Mouse (Mus musculus): ENCODE data around the gene Insr. TPM values are rescaled to one million over a fixed set of nuclear protein-coding genes. Genes with fewer than 3 reads are reported as not detected.

Gene Insr
- polyA plus RNA-seq, 1 experiment from 2014 or later: 65.5 TPM

DNA sequence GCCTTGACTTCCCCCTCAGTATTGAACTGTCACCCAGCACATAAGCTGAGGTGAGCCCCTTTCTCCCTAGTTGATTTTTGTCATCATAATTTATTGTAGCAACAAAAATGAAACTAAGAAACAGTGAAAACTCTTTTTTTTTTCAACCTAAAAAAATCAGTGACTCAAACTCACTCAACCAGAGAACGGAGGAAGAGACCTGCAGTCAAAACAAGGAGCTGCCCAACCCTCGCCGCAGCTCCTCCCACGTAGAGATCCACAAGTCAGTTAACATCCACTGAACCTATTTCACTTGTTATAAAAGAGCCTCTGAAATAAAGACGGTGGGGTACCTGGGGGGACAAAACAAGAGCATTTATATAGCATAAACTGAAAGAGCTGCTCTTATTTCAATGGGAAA lies 30.7 kb downstream of the Insr start:
- Histone ChIP-seq H3K4me3 (ENCODE audit: low read length) (no peak overlapping the region), H3K4me2 (ENCODE audit: low read depth, low read length) (no peak overlapping the region), H3K27me3 (ENCODE audit: control insufficient read depth, insufficient read depth, low read length) (no peaks in the 10 kb centered on the region), H3K36me3 (ENCODE audit: control insufficient read depth, insufficient read depth) (peaks cover 27% of the 10 kb centered on the region), H3K4me1 (ENCODE audit: control insufficient read depth, insufficient read depth, low read length) (peaks cover 9% of the 10 kb centered on the region), H3K9ac (ENCODE audit: low read length) (no peak overlapping the region), H3K27ac (ENCODE audit: low read length) (no peak overlapping the region), H3K9me3 (replicated peaks; ENCODE audit: control insufficient read depth, low read length) (no peaks in the 10 kb centered on the region; the same call in 1 of the 2 replicates)
- 87% methylated on average over 5 of the region's 5 CpGs for WGBS
- ATAC-seq (replicated peaks; ENCODE audit: extremely low read depth, insufficient read depth, low FRiP score): no peak

DNA sequence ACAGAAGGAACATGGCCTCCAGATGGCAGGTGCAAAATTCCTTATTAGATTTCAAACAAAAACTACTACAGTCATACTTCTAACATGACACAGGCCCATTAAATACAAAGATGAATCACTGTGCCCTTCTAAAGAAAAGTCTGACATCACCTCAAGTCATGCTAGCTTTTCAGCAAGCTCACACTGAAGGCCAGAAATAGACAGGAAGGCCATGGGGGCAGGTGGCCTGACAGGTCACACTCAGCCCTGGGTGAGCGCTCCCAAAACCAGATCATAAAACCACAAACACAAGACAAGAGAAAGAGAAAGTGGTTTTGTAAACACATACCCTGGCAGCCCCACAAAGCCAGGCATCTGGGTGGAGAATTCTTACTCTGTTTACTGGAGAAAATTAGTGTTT lies 32.3 kb downstream of the Insr start:
- Histone ChIP-seq H3K27ac (ENCODE audit: low read length) (peak overlapping the region; percentile 34), H3K36me3 (ENCODE audit: control insufficient read depth, insufficient read depth) (peaks cover 22% of the 10 kb centered on the region; the same call in 1 of the 2 replicates), H3K4me1 (ENCODE audit: control insufficient read depth, insufficient read depth, low read length) (peaks cover 9% of the 10 kb centered on the region), H3K4me3 (ENCODE audit: low read length) (no peak overlapping the region), H3K9me3 (replicated peaks; ENCODE audit: control insufficient read depth, low read length) (no peaks in the 10 kb centered on the region; the same call in 1 of the 2 replicates), H3K4me2 (ENCODE audit: low read depth, low read length) (no peak overlapping the region), H3K27me3 (ENCODE audit: control insufficient read depth, insufficient read depth, low read length) (no peaks in the 10 kb centered on the region), H3K9ac (ENCODE audit: low read length) (no peak overlapping the region)
- ATAC-seq (replicated peaks; ENCODE audit: extremely low read depth, insufficient read depth, low FRiP score): peak; percentile 62
- 46% methylated on average over 1 of the region's 1 CpGs for WGBS

DNA sequence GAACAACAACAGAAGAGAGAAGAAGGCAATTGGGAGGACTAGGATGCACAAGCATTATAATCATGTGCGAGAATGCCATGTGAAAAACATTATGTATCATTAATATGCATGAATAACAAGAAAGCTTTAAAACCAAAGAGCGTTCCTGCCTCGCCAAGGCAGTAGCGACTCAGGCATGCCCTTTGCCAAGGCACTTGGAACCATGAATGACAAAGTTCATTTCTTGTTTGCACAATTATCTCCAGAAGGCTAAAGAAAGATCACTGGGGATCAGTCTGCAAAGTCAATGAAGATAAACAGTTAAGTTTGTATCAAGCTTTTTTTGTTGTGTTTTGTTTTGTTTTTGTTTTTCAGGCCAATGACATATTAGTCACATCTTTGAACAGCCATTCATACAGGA lies 36.2 kb downstream of the Insr start:
- Histone ChIP-seq H3K36me3 (ENCODE audit: control insufficient read depth, insufficient read depth) (peaks cover 15% of the 10 kb centered on the region; the same call in 1 of the 2 replicates), H3K9me3 (replicated peaks; ENCODE audit: control insufficient read depth, low read length) (no peaks in the 10 kb centered on the region; the same call in 1 of the 2 replicates), H3K27me3 (ENCODE audit: control insufficient read depth, insufficient read depth, low read length) (no peaks in the 10 kb centered on the region), H3K4me2 (ENCODE audit: low read depth, low read length) (no peak overlapping the region), H3K4me1 (ENCODE audit: control insufficient read depth, insufficient read depth, low read length) (peaks cover 20% of the 10 kb centered on the region), H3K27ac (ENCODE audit: low read length) (no peak overlapping the region), H3K4me3 (ENCODE audit: low read length) (no peak overlapping the region), H3K9ac (ENCODE audit: low read length) (no peak overlapping the region)
- no peak for ATAC-seq (replicated peaks; ENCODE audit: extremely low read depth, insufficient read depth, low FRiP score)
- 96% methylated on average over 4 of the region's 4 CpGs for WGBS

DNA sequence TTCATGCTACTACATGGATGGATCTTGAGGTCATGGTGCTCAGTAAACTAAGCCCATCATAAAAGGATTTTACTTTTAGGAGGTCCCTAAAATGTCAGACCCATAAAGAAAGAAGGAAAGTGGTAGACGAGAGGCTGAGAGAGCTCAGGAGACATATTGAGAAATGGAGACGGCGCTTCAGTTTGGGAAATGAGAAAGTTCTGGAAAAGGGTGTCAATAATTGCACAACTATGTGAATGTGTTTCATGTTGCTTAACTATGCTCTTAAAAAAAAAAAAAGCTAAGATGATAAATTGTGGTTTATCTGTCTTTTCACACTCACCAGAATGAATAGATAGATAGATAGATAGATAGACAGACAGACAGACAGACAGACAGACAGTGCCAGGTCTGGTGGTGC lies 38.7 kb downstream of the Insr start:
- no peak overlapping the region for H3K27ac ChIP-seq (ENCODE audit: low read length)
- H3K36me3 ChIP-seq (ENCODE audit: control insufficient read depth, insufficient read depth): peaks cover 6% of the 10 kb centered on the region; the same call in 1 of the 2 replicates
- no peak overlapping the region for H3K4me2 ChIP-seq (ENCODE audit: low read depth, low read length)
- H3K9ac ChIP-seq (ENCODE audit: low read length): no peak overlapping the region
- no peaks in the 10 kb centered on the region; the same call in 1 of the 2 replicates for H3K9me3 ChIP-seq (replicated peaks; ENCODE audit: control insufficient read depth, low read length)
- ATAC-seq (replicated peaks; ENCODE audit: extremely low read depth, insufficient read depth, low FRiP score): no peak
- no peaks in the 10 kb centered on the region for H3K27me3 ChIP-seq (ENCODE audit: control insufficient read depth, insufficient read depth, low read length)
- peaks cover 31% of the 10 kb centered on the region for H3K4me1 ChIP-seq (ENCODE audit: control insufficient read depth, insufficient read depth, low read length)
- no peak overlapping the region for H3K4me3 ChIP-seq (ENCODE audit: low read length)
- WGBS: over 99% methylated on average over 3 of the region's 3 CpGs

DNA sequence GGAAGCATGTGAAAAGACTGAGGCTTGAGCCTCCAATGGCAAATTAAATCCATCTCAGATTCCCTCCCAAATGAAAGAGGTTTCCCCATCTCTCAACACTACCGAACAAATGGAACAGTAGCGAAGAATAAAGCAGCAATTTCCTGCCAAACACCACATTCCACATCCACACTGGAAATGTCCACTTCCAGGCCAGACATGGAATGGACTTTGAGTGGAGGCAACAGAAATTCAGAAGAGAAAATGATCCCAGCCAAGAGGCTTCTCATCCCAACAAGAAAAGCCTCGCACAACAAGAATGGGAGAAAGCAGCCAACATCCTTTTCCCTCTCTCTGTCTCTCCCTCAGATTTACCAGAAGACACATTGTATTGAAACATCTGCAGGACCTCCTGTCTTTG lies 39.8 kb downstream of the Insr start:
- Histone ChIP-seq H3K4me1 (ENCODE audit: control insufficient read depth, insufficient read depth, low read length) (peaks cover 31% of the 10 kb centered on the region), H3K36me3 (ENCODE audit: control insufficient read depth, insufficient read depth) (no peaks in the 10 kb centered on the region), H3K27me3 (ENCODE audit: control insufficient read depth, insufficient read depth, low read length) (no peaks in the 10 kb centered on the region), H3K4me3 (ENCODE audit: low read length) (no peak overlapping the region), H3K27ac (ENCODE audit: low read length) (no peak overlapping the region; the same call in 1 of the 2 replicates), H3K4me2 (ENCODE audit: low read depth, low read length) (no peak overlapping the region), H3K9ac (ENCODE audit: low read length) (no peak overlapping the region), H3K9me3 (replicated peaks; ENCODE audit: control insufficient read depth, low read length) (no peaks in the 10 kb centered on the region)
- 60% methylated on average over 3 of the region's 3 CpGs for WGBS
- ATAC-seq (replicated peaks; ENCODE audit: extremely low read depth, insufficient read depth, low FRiP score): no peak

DNA sequence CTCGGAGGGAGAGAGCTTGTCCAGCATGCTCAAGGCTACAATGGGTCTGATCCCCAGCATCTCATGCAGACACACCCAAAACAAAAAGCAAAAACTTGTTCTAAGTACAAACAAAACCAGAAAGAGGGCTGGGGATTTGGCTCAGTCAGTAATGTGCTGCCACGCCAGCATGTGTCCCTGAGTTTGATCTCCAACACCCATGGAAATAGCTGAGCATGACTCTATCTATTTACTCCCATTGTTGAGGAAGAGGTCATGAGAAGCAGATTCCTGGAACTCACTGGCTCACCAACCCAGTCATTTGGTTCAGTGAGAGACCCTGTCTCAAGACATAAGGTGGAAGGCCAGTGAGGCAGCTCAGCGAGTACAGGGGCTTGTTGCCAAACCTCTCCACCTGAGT lies 40.6 kb downstream of the Insr start:
- ATAC-seq (replicated peaks; ENCODE audit: extremely low read depth, insufficient read depth, low FRiP score): no peak
- Histone ChIP-seq H3K4me3 (ENCODE audit: low read length) (no peak overlapping the region), H3K27ac (ENCODE audit: low read length) (peak overlapping the region; percentile 46; the same call in 1 of the 2 replicates), H3K4me1 (ENCODE audit: control insufficient read depth, insufficient read depth, low read length) (peaks cover 33% of the 10 kb centered on the region), H3K4me2 (ENCODE audit: low read depth, low read length) (no peak overlapping the region), H3K27me3 (ENCODE audit: control insufficient read depth, insufficient read depth, low read length) (no peaks in the 10 kb centered on the region), H3K36me3 (ENCODE audit: control insufficient read depth, insufficient read depth) (no peaks in the 10 kb centered on the region), H3K9ac (ENCODE audit: low read length) (no peak overlapping the region), H3K9me3 (replicated peaks; ENCODE audit: control insufficient read depth, low read length) (no peaks in the 10 kb centered on the region)
- WGBS: 80% methylated on average over 3 of the region's 3 CpGs

DNA sequence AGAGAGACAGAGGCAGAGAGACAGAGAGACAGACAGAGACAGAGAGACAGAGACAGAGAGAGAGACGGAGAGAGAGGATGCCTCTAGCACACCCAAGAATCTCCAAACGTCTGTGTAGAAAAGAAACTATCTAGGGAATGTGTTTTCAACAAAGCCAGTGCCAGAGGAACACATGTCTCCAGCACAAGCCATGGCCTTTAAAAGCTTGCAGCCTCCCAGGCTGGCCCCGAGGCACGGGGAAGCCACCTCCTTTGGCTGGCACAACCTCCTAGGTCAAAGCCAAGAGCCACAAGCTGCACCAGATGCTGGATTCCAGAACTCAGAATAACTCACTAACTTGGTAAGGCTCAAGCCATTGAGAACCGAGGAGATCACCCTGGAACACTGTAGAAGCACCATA lies 42.1 kb downstream of the Insr start:
- 18% methylated on average over 5 of the region's 5 CpGs for WGBS
- Histone ChIP-seq H3K36me3 (ENCODE audit: control insufficient read depth, insufficient read depth) (no peaks in the 10 kb centered on the region), H3K9ac (ENCODE audit: low read length) (no peak overlapping the region; the same call in none of the 2 replicates), H3K9me3 (replicated peaks; ENCODE audit: control insufficient read depth, low read length) (no peaks in the 10 kb centered on the region), H3K27me3 (ENCODE audit: control insufficient read depth, insufficient read depth, low read length) (no peaks in the 10 kb centered on the region), H3K4me3 (ENCODE audit: low read length) (no peak overlapping the region), H3K4me1 (ENCODE audit: control insufficient read depth, insufficient read depth, low read length) (peaks cover 38% of the 10 kb centered on the region), H3K4me2 (ENCODE audit: low read depth, low read length) (peak overlapping the region; percentile 34), H3K27ac (ENCODE audit: low read length) (peak overlapping the region; percentile 86)
- peak; percentile 73 for ATAC-seq (replicated peaks; ENCODE audit: extremely low read depth, insufficient read depth, low FRiP score)

DNA sequence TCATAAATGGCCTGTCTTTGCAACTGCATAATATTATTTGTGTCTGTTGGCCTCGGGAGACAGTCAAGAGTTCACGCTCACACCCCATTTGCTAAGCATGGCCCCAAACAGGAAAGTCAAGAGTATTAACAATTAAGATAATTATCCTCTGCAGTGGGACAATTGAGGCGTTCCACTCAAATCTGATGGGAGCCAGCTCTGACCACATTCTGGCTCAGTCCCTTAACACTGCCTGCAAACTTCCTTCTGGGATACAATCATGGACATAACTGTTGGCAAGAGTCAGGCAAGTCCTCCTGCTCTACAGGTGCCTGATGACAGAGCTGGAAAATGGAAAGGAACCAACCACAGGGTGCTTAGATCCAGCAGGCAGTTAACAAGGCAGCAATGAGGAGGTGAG lies 43.1 kb downstream of the Insr start:
- peak overlapping the region; percentile 86; the same call in 1 of the 2 replicates for H3K27ac ChIP-seq (ENCODE audit: low read length)
- no peak for ATAC-seq (replicated peaks; ENCODE audit: extremely low read depth, insufficient read depth, low FRiP score)
- 53% methylated on average over 3 of the region's 3 CpGs for WGBS
- no peaks in the 10 kb centered on the region for H3K27me3 ChIP-seq (ENCODE audit: control insufficient read depth, insufficient read depth, low read length)
- H3K4me3 ChIP-seq (ENCODE audit: low read length): no peak overlapping the region
- no peak overlapping the region for H3K4me2 ChIP-seq (ENCODE audit: low read depth, low read length)
- H3K9ac ChIP-seq (ENCODE audit: low read length): no peak overlapping the region
- H3K36me3 ChIP-seq (ENCODE audit: control insufficient read depth, insufficient read depth): no peaks in the 10 kb centered on the region
- H3K9me3 ChIP-seq (replicated peaks; ENCODE audit: control insufficient read depth, low read length): no peaks in the 10 kb centered on the region
- H3K4me1 ChIP-seq (ENCODE audit: control insufficient read depth, insufficient read depth, low read length): peaks cover 41% of the 10 kb centered on the region

DNA sequence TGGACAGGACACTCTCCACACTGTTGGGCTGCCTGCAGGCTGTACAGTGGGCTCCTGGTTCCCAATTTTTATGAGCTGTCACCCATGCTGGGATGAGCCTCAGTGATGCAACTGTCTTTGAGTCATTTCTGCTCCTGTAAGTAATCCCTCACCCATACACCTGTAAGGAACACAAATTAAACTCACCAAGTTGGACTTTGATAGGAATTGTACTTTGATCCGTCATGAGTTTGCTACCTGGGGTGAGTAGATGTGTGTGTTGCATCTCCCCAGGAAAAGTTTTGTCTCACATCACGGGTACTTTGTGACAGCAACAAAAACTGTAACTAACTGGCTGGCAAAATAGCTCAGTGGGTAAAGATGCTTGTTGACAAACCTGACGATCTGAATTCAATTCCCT lies 44.8 kb downstream of the Insr start:
- Histone ChIP-seq H3K4me3 (ENCODE audit: low read length) (no peak overlapping the region), H3K27me3 (ENCODE audit: control insufficient read depth, insufficient read depth, low read length) (no peaks in the 10 kb centered on the region), H3K4me1 (ENCODE audit: control insufficient read depth, insufficient read depth, low read length) (peaks cover 55% of the 10 kb centered on the region), H3K27ac (ENCODE audit: low read length) (no peak overlapping the region), H3K4me2 (ENCODE audit: low read depth, low read length) (no peak overlapping the region), H3K9ac (ENCODE audit: low read length) (no peak overlapping the region), H3K9me3 (replicated peaks; ENCODE audit: control insufficient read depth, low read length) (no peaks in the 10 kb centered on the region), H3K36me3 (ENCODE audit: control insufficient read depth, insufficient read depth) (no peaks in the 10 kb centered on the region)
- ATAC-seq (replicated peaks; ENCODE audit: extremely low read depth, insufficient read depth, low FRiP score): no peak
- 82% methylated on average over 3 of the region's 3 CpGs for WGBS

Measured in heart, embryonic 16.5 days (tissue).